Mouse (Mus musculus) liver, postnatal 0 days (tissue): ENCODE measurements at regions not wholly inside any gene's neighbourhood (a gene's known extent, or its start where the extent isn't known, plus 50 kb on each side); places are given as distances from the start of the nearest gene placed in this dataset.
"Not testable (repeated sequence)": the region's sequence is repeated elsewhere in the genome, so short reads cannot be mapped to it uniquely, and the experiment has no call there.

Experiments used
- ATAC-seq: fragments of 200-750 bp; cut with Nextera tagmentation; 2 replicates; pipeline ENCODE4 v1.8.0; 2017; ENCODE audit warnings: mild to moderate bottlenecking, moderate library complexity
- DNase-seq: peaks from one replicate; pipeline ENCODE4 v3.0.0-alpha.2; 2016
- H3K27ac ChIP-seq: fragments of 300-500 bp; sonication (generic); 2 replicates; pipeline ENCODE4 v1.5.1; 2014; ENCODE audit warnings: antibody characterized with exemption, moderate library complexity, mild to moderate bottlenecking, low read depth
- H3K27me3 ChIP-seq: fragments of 300-500 bp; sonication (generic); 2 replicates; pipeline ENCODE4 v1.6.1; 2014; ENCODE audit warnings: low read length, control low read depth, mixed read lengths; ENCODE audit not compliant: insufficient read depth
- H3K36me3 ChIP-seq: fragments of 300-500 bp; sonication (generic); replicated peaks from 2 replicates; pipeline ENCODE4 v1.6.1; 2014; ENCODE audit warnings: mild to moderate bottlenecking, control low read depth, low read length, moderate library complexity, mixed read lengths; ENCODE audit not compliant: insufficient read depth
- H3K4me1 ChIP-seq: fragments of 300-500 bp; sonication (generic); 2 replicates; pipeline ENCODE4 v1.6.1; 2014; ENCODE audit warnings: antibody characterized with exemption, mild to moderate bottlenecking, control low read depth; ENCODE audit not compliant: insufficient read depth
- H3K4me2 ChIP-seq: fragments of 300-500 bp; sonication (generic); 2 replicates; pipeline ENCODE4 v1.6.1; 2014; ENCODE audit warnings: low read depth, mild to moderate bottlenecking, low read length, moderate library complexity, mixed read lengths
- H3K4me3 ChIP-seq: fragments of 300-500 bp; sonication (generic); 2 replicates; pipeline ENCODE4 v1.5.1; 2014; ENCODE audit warnings: low read depth, low read length
- H3K9ac ChIP-seq: fragments of 300-500 bp; sonication (generic); replicated peaks from 2 replicates; pipeline ENCODE4 v1.6.1; 2014; ENCODE audit warnings: mild to moderate bottlenecking, moderate library complexity
- H3K9me3 ChIP-seq: fragments of 300-500 bp; sonication (generic); 2 replicates; pipeline ENCODE4 v1.6.1; 2016; ENCODE audit warnings: mild to moderate bottlenecking, control low read depth, low read length, mixed read lengths
- CTCF ChIP-seq: sonication (generic); IDR thresholded peaks from 2 replicates; pipeline ENCODE4 v1.5.1; 2016; ENCODE audit warnings: antibody characterized with exemption, low read depth
- EP300 ChIP-seq: IDR thresholded peaks from 2 replicates; pipeline ENCODE4 v1.6.1; 2016; ENCODE audit warnings: antibody characterized with exemption, low read depth, mild to moderate bottlenecking
- WGBS: fragments of 180-500 bp; shearing (Covaris S2); extraction: QIAGEN DNeasy Blood & Tissue Kit; methylation state at CpG from one replicate; pipeline ENCODE4 v1.1.7; 2014; ENCODE audit not compliant: insufficient replicate concordance; 5-methylcytosine and 5-hydroxymethylcytosine counted together

GRCm38 (mm10) chr12:115320641-115321040, 726.9 kb upstream of the Zfp386 start:
- TF ChIP-seq CTCF = peak; percentile 40; the same call in 1 of the 2 replicates
- DNase-seq = peak; percentile 26
- not testable (repeated sequence) for H3K4me2 ChIP-seq, H3K4me1 ChIP-seq, H3K4me3 ChIP-seq, H3K27ac ChIP-seq, H3K9me3 ChIP-seq, H3K36me3 ChIP-seq, H3K9ac ChIP-seq, H3K27me3 ChIP-seq, ATAC-seq

- H3K4me1 ChIP-seq = no peaks in the 10 kb centered on the region
- no peak for TF ChIP-seq EP300
- TF ChIP-seq CTCF = no peak
- no peaks in the 10 kb centered on the region for H3K27me3 ChIP-seq
- DNase-seq = no peak
- no peak overlapping the region for H3K9ac ChIP-seq
- 21% methylated on average over 1 of the region's 1 CpGs for WGBS
- no peaks in the 10 kb centered on the region for H3K9me3 ChIP-seq
- no peak overlapping the region for H3K4me2 ChIP-seq
- H3K4me3 ChIP-seq = no peak overlapping the region
- H3K36me3 ChIP-seq = no peaks in the 10 kb centered on the region
- no peak overlapping the region for H3K27ac ChIP-seq
- ATAC-seq = no peak
Measured at GRCm38 (mm10) chr12:115328439-115328838, 719.1 kb upstream of the Zfp386 start.

GRCm38 (mm10) chr12:115334770-115335169, 712.8 kb upstream of the Zfp386 start:
- H3K9me3 ChIP-seq, H3K4me2 ChIP-seq, DNase-seq, H3K36me3 ChIP-seq, H3K4me1 ChIP-seq, H3K27ac ChIP-seq, ATAC-seq, H3K4me3 ChIP-seq, H3K27me3 ChIP-seq, H3K9ac ChIP-seq: not testable (repeated sequence)
- WGBS = 39% methylated on average over 2 of the region's 3 CpGs

- no peak overlapping the region for H3K9ac ChIP-seq
- H3K36me3 ChIP-seq = no peaks in the 10 kb centered on the region
- no peak for TF ChIP-seq EP300
- peak; percentile 43 for TF ChIP-seq CTCF
- H3K27me3 ChIP-seq = no peaks in the 10 kb centered on the region
- no peaks in the 10 kb centered on the region for H3K9me3 ChIP-seq
- H3K4me1 ChIP-seq = no peaks in the 10 kb centered on the region
- DNase-seq (peak; percentile 18), ATAC-seq (no peak)
- H3K4me2 ChIP-seq = no peak overlapping the region
- 58% methylated on average over 1 of the region's 1 CpGs for WGBS
- no peak overlapping the region for H3K27ac ChIP-seq
- no peak overlapping the region for H3K4me3 ChIP-seq
Measured at GRCm38 (mm10) chr12:115336594-115336993, 710.9 kb upstream of the Zfp386 start.

GRCm38 (mm10) chr12:115346112-115346511, 701.4 kb upstream of the Zfp386 start:
- WGBS = 50% methylated on average over 3 of the region's 6 CpGs
- H3K27ac ChIP-seq, DNase-seq: not testable (repeated sequence)

GRCm38 (mm10) chr12:115359050-115359449, 688.5 kb upstream of the Zfp386 start:
- no CpG with 5 or more reads among the region's 2 CpGs for WGBS
- H3K27ac ChIP-seq, DNase-seq: not testable (repeated sequence)

More at GRCm38 (mm10) chr12:115346112-115346511, 701.4 kb upstream of the Zfp386 start:
- H3K27me3 ChIP-seq, H3K4me1 ChIP-seq, H3K9me3 ChIP-seq, H3K4me2 ChIP-seq, ATAC-seq, H3K4me3 ChIP-seq, H3K36me3 ChIP-seq, H3K9ac ChIP-seq: not testable (repeated sequence)

GRCm38 (mm10) chr12:115365628-115366027, 681.9 kb upstream of the Zfp386 start:
- not testable (repeated sequence) for H3K36me3 ChIP-seq, H3K4me3 ChIP-seq, H3K27ac ChIP-seq, ATAC-seq, H3K27me3 ChIP-seq, H3K9me3 ChIP-seq, DNase-seq, H3K4me2 ChIP-seq, H3K9ac ChIP-seq, H3K4me1 ChIP-seq
- WGBS = 33% methylated on average over 1 of the region's 1 CpGs

More at GRCm38 (mm10) chr12:115359050-115359449, 688.5 kb upstream of the Zfp386 start:
- not testable (repeated sequence) for H3K9me3 ChIP-seq, ATAC-seq, H3K27me3 ChIP-seq, H3K4me2 ChIP-seq, H3K9ac ChIP-seq, H3K4me3 ChIP-seq, H3K4me1 ChIP-seq, H3K36me3 ChIP-seq

- WGBS = 57% methylated on average over 3 of the region's 3 CpGs
- H3K27me3 ChIP-seq, H3K9ac ChIP-seq, ATAC-seq, H3K36me3 ChIP-seq, H3K4me3 ChIP-seq, H3K4me2 ChIP-seq, H3K4me1 ChIP-seq, DNase-seq, H3K9me3 ChIP-seq, H3K27ac ChIP-seq: not testable (repeated sequence)
Measured at GRCm38 (mm10) chr12:115371784-115372183, 675.7 kb upstream of the Zfp386 start.
